Mouse (Mus musculus): Measurements from ENCODE around the gene Nlgn2.

DNA sequence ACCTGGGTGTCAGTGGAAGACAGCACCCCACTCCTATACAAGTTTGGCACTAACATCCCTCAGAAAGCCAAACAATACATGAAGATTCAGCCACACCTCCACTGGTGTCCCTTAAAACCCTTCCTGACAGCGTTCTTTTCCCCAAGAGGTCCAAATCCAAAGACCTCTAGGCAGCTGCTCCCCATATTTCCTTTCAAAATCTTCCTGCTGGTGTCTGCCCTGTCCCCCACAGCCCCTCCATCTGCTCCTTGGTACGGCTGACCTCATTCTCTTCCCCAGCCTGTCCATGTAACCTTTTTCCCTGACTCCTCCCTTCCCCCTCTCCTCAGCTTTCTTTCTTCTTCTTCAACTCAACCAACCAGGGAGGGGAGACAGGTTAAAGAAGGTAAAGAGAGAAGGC is 14.1 kb downstream of the Nlgn2 start:
- TF ChIP-seq CTCF (IDR thresholded peaks at IDR 0.05; ENCODE audit: insufficient read depth, low read length) = no peak
- TF ChIP-seq POLR2A (IDR thresholded peaks at IDR 0.05; ENCODE audit: borderline replicate concordance, extremely low read depth, low read depth, low read length) = no peak

Data from lung, adult 2 months (tissue).